Mouse (Mus musculus): ENCODE data around the gene Insrr.

DNA sequence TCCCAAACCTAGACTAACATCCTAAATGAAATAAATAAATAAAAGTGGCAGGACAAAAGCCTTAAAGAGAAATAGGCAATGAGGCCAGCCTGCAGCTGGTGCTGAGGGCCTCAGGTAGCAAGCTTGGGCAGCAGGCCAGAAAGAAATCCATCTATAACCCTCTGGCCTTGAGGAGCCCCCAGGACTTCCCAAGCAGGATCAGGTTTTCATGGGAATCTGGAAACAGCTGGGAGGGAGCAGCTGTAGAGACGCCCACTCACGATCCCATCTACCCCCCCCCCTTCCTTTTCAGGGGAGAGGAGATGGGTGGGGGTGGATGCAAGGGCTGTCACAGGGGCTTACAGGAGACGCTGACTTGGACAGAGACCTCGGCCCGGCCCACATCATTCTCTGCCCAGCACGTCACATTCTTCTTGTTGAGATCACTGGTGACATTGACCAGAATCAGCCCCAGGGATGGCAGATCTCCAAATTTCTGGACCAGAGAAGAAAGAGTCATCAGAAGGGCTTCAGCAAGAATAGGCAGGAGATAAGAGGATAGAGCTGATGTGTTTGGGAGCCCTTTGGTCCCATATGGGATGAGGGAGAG, 11.0 kb upstream of the Insrr start:
- TF ChIP-seq CTCF (IDR thresholded peaks at IDR 0.05; ENCODE audit: borderline replicate concordance, control insufficient read depth, extremely low read depth, insufficient read depth, low read length, poor library complexity) (no peak), POLR2A (IDR thresholded peaks at IDR 0.05; ENCODE audit: control insufficient read depth, extremely low read depth, insufficient read depth, low read length, poor library complexity) (no peak)
